Mouse (Mus musculus) embryo, embryonic 9.5 days (tissue): Measurements from ENCODE around the gene Ctnna2.

ENCODE experiments used
- DNase-seq: peaks from one replicate; pipeline ENCODE4 v3.0.0-alpha.2; 2017; ENCODE audit errors: extremely low spot score

The Ctnna2 gene

DNA sequence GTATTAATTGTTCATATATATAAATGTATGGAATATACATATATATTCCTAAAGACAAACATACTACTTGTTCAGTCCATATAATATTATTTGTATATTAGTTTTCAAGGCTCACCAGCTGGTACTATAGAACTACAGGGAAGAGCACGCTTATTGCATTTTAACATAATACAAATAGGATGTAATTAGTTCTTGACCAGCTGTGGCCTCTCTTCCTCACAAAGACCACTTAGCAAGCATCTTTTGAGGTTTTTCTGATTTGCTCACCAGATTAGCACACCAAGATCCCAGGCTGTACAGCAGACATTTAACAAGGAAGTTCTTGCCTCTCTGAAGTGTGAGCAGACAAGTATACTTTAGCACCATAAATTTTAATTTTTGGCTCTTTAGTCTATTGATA is 152.0 kb downstream of the Ctnna2 start:
- DNase-seq, result no peak

DNA sequence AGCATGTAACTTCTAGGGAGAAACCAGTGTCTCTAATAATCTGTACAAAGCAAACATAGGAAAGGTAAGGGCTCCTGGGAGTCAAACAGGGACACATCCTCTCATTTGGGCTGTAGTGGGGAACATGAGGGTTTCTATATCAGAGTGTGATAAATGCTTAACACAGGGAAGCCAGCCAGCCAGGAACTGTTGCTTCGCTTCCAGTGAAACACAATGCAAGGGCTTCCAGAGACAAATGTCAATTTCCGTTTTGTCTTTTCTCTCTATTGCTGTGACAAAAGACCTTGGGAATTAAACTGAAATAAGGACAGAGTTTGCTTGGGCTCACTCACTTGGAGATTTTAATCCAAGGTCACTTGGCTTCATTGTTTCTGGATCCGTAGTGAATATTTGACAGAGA is 162.4 kb downstream of the Ctnna2 start:
- no peak for DNase-seq

DNA sequence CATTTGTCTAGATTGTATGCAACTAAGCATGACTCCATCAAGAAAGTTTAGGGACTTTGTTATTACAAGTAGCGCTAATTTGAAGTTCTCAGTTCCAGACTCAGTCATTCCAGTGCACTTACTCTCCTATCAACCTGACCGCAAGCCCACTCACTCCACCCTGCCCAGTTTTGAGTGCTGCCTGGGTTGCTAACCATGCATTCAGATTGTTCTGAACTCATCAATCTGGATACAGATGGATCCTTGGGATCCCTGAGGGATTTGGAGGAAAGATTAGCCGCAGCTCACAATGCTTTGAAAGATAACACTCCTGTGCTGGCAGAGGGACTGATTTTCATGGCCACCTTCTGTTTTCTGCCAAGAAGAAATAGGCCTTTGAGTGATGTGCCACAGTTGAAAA is 168.5 kb downstream of the Ctnna2 start:
- peak; percentile 7 for DNase-seq

DNA sequence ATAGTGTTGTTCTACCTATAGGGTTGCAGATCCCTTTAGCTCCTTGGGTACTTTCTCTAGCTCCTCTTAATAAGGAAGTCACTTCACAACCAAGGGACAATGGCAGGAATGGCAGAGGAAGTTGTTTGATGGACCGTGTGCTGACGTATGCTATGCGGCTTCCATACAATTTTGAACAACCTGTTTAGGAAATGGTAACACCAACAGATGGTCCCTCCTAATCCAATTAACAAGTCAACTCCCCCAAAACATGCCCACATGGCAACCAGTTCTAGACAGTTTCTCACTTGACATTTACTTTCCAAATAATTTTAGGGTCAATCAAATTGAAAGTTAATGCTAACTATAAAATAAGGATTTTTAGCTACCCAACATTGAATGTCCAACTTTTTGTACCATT is 176.9 kb downstream of the Ctnna2 start:
- DNase-seq, result no peak

DNA sequence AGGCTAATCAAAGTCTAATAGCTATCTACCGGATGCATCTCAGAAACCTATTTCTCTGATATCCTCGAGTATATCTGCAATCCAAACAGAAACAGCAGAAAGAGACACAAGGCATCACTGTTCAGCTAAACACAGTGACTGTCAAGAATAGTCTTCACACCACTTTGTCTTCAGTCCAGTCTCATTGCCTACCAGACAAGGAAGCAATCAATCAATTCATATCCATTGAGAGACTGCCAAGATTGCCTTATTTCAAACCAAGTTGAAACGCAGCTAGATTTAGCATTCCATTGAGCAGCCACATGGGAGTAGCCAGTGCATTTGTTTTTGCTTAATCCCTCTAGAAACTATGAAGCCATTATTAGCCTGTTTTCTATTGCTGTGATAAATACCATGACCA is 196.2 kb downstream of the Ctnna2 start:
- DNase-seq, result no peak

DNA sequence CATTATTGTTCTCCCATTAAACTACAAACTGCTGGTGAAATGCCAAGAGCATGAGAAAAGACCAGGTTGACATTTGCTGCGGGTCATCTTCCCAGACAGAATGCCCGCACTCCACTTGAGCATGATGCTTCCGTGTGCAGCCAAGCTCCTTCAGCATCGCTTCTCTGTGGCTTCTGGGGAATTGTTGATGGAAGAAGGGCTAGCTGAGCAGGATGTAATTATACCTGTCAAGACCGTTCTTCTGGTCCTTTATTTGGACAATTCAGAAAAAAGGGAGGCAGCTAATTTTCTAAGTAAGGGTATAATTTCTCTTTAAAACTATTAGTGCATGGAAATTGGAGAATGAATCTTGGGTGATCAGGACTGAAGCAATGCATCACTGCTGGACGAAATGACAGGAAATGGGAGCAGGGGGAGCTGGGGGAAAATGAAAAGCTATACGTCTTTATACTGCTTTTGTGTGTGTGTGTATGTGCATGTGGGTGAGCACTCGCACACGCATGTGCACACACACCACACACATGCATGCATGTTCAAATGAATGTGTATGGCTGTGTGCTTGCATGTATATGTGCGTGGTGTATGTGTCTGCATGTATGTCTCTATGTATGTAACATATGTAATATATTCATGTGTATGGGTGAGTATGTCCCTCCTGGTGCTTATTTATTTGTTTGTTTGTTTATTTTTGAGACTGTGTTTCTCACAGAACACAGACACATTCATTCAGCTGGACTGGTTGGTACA is 211.0 kb downstream of the Ctnna2 start:
- no peak for DNase-seq

DNA sequence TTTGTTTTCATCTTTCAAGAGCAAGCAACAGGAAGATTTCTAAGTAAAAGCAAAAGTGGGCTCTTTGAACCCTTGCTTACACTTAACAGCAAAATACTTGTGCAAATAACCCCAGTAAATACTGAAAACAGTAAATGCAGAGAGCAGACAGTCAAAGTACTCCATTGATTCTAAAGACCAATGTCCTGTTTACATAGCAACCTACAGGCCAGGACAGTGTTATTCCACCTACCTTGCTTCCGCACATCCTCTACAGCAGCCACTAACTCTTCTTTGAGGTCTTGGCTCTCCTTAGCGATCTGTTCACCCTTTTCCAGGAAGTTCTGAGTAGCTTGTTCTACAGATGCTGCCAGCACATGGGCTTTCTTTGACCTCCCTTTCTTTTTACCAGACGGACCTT is 221.3 kb downstream of the Ctnna2 start:
- DNase-seq, result no peak

DNA sequence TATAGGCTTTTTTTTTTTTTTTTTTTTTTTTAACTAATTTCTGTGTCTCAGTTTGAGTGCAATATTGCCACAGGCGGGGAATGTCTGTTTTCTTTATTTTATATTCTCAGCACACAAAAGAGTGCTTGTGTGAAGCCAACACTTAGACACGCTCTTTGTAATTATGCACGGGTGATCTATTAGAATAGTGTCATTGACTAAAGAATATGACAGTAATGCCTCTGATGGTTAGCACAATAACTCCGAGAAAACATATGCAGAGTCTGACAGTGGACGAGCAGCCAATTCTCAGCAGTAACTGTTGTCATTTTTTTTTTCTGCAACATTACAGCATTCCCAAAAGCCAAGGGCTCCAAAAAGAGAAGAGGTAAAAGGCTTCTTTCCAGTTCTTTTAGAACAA is 234.1 kb downstream of the Ctnna2 start:
- DNase-seq, result no peak

DNA sequence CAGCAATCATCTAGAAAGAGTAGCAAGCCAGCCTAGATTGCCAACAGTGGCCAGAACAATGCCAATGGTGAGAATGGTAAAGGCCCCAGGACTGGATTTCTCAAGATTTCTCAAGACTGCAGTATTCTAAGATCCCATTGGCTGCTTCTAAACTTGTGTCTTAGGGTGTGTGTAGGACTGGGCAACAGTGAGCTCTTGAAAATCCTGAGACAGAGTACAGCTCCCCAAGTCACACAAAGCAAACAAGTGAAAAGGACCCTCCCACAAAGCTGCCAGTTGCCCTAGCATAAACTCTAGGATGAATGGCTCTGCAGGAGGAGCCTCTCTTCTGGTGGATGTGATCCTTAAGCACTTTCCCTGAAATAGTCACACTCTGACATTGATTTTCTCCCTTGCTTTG is 235.8 kb downstream of the Ctnna2 start:
- DNase-seq, result peak; percentile 4

DNA sequence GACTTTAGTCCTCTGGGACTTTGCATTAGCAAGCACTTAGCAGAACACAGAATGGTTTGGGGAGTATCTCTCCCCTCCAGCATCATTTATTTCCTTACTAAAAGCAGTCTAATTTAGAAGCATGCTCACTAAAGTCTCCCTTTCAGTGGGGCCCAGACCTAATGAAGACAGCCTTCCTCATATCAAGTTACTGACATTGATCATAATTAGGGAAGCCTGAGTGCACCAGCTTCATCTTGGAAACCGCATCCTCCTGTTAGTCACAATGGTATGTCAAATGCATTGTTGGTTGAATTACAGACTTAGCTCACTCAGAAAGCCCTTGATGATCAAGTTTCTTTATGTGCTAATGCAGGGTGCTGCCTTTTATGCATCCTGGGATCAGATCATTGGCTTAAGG is 236.5 kb downstream of the Ctnna2 start:
- DNase-seq, result peak; percentile 14

DNA sequence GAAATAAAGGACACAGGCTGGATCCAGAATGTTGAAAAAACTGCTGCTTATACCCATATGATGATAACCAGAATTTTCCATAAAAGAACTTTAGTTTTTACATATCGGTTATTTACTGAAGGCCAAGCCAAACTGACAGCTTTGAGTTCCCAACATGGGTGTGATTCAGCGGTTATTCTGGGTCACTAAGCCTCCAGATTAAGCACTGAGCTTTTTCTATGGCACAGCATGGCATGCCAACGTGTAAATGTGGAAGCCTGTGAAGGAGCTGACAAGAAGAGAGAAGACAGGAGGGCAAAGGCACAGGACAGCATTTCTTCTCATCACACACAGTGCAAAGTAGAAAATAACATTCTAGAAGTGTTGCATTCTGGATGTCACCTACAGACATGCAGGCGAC is 240.9 kb downstream of the Ctnna2 start:
- no peak for DNase-seq

DNA sequence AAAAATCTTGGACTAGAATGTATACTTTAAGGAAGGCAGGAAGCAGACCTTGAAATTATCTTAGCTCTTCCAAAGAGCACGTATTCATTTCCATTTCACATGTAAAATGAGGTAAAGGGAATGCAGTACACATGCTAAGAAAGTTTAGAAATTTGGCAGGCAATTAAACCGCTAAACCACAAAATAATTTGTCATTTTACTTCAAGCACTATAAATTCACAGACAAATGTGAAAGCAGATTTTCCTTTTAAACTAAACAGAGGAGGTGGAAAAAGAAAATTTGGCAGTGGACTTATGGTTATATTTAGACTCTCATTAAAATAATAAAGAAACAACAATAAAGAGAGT is 254.6 kb downstream of the Ctnna2 start:
- DNase-seq, result no peak

DNA sequence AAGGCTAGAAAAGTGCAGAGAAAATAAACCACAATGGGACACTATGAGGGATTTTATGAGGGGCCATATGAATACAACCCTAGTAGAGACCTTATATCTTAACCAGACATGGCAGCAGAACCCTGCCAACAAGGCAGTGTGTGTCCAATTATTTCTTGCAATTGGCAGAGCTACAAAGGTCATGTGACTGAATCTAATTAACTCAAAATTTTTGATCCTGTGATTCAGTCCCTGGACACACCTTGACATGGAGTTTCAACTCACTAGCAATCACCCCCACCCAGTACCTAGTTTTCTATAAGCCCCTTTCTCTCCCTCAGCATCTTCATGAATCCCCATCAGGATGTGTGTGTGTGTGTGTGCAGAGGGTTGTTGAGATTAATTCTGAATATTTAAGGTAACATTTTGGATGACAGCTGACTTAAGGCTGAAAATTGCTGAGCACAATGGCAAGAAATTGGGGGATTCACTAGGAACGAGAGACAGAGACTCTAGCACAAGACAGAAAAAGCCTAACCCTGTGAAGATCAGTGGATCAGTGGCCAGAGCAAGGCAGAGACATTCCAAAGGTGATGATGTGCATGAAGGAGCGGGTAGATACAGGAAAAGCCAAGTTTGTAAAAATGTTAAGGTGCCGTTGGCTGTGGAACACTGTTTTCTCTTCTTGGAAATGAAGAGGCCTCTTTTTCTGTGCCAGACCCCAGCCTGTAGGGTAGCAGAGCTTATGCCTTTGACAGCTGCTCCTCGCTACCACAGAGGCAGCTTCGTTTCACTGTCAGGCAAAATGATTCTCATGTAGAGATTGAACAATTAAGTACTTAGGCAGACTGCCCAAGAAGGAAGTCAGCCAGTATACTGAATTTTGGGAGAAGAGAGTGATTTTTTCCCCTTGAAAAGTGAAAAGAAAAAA is 255.2 kb downstream of the Ctnna2 start:
- no peak for DNase-seq

DNA sequence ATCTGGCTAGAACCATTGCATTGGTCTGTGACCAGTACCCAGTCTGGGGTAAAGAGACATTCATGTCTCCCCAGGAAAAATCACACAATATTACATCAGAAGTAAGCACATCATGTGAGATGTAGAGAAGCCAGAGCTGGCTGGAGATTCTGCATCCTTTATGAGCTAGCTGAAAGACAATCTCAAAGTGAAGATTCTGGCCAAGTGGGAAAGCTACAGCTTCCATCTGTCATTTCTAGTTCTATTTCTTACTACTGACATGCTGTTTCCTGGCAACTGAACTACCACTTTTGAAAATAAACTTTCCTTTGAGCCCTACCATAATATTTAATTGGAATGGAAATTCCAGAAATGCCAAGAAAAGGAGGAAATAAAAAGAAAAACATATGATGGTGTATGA is 285.4 kb downstream of the Ctnna2 start:
- no peak for DNase-seq

DNA sequence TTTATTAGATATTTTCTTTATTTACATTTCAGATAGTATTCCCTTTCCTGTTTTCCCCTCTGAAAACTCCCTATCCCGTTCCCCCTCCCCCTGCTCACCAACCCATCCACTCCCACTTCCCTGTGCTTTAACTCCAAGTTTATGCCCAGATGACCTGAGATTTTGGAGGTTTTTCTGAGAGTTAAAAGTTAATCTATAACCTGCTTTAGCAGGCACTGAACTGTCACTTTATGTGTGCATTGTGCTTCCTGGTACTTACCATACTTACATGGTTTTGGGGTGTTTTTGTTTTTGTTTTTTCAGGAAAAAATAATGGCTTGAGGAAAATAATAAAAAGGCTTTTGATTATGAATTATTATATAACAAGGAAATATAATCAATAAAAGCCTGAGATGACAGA is 292.3 kb downstream of the Ctnna2 start:
- no peak for DNase-seq

DNA sequence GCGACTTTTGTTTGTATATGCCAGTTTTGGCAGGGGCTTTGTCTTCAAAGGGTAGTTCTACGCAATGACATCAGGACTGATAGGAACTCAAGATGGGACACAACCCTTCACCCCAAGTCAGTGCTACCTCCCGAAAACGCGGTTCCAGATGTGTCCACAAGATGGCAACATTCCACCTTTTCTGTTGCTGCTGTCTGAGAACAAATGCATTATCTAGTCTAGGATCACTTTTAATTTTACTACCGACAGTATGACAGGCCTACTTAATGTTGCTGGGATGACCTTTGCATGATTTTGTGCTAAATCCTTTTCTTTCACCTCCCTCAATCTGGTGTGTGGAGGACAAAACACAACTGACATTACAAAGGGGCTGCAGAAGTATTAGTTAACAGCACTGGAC is 329.4 kb downstream of the Ctnna2 start:
- DNase-seq, result peak; percentile 66

DNA sequence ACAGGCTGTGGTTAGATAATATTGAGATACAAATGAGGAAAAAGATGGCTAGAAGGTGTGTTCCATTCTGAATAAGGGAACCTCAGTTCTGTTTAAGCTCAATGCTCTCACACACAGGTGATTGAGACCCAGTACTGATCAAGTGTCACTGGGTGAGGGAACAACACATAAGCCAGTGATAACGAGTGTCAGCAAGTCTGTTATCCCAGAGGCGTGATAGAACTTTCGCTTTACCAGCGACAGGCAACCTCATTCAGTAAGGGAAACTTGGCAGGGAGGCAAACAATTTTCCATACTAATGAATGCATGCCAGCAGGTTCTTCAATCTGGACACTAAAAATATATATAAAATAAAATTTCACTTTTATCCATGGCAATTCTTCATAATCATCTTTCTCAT is 334.9 kb downstream of the Ctnna2 start:
- DNase-seq, result no peak

DNA sequence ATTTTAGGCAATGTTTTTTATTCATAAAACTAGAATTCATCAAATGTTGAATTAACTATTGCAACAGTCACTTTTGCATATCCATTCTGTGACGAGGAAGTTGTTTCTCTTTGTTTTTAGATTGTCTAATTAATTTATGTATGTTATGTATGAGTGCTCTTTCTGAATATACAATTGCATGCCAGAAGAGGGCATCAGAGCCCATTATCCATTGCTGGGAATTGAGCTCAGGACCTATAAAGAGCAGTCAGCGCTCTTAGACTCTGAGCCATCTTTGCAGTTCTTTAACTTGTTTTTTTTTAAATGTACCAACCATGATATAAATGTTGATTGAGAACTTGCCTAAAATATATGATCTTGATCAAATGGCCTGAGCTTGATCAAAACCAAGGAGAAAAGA is 340.7 kb downstream of the Ctnna2 start:
- DNase-seq, result no peak

DNA sequence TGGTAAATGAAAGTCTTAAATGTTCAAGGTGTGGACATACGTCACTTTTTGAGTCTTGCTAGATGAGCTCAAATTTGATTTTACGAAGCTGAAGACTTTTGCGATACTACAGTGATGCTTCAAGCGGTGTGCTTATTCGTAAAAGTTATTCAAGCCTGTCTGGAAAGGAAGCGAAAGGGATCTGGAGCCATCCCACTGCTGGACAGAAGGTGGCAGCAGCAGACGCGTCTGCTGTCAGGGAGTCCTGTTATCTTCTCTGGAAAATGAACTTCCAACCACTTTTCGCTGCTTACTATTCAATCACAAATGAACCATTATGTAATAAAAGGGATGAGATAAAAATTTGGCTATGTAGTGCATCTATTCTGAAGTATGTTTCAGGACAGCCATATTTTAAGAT is 345.5 kb downstream of the Ctnna2 start:
- DNase-seq, result peak; percentile 37

DNA sequence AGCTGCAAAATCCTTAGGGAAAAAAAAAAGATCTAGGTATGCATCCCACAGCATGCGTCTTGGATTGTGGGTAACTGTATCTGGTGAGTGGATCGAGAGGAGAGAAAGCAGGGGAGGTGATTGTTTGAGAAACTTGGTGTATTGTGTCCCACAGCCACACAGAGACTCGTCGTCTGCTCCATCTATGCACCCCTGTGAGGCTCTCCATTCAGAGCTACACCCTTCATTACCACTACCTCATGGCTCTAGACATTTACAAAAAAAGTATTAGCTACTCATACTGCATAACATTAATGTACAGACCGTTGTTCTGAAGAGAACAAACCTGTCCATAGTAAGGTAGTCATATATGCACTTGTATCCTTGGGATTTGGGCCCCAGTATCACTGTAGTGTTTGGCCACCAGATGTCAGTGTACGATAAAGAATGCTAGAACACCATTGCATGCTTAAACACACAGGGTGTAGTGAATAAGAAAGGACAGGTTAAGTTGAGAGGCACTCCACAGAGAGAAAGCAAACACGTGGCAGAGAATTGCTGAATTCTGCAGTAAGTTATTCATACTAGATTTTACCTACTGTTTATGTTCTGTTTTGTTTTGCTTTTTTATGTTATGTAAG is 350.8 kb downstream of the Ctnna2 start:
- DNase-seq, result peak; percentile 40

DNA sequence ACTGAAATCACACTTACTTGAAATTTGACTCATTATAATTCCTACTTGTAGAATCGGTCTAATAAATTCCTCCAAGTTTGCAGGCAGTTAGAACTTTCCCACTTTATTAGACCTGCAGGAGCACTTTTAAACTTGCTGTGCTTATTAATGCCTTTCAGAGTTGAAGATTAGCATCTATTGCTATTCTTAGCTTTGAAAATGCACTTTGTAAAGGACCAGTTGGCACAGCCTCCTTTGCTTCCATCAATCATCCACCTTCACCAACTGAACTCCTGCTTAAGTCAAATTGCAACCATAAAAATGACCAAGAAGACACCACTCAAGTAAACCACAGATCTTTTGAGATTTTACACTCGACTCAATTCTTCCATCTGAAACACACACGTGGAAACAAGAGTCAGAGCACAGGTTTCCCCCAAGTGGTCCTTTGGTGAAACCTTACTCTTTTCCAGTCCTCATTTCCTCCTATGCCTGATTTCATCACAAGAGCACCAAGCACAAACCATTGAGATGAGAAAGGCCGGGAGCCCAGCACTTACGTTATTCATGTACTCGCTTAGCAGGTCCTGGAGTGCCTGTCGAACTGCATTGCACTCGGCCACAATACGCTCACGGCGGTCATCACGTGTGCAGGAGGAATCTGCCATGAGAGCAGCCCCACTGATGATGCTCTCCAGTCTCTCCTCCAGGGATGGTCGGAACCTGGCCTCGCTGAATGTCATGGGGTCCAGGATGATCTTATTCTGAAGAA is 374.7 kb downstream of the Ctnna2 start:
- no peak for DNase-seq

DNA sequence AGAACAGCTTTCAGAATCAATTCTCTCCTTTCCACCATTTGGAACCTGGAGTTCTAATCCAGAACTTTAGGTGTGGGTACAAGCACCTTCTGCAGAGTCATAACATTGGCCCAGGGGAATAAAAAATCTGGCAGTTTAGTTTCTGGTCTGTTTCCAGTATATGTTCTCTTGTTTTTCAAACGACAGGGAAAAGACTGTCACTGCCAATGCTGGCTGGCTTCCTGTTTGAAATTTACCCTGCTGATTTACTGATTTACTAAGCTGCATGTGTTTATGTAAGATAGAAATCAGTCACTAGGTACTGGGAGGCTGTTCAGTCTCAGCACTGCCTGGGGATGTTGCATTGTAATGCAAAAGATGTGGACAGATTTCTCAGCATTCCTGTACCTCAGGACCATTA is 375.6 kb downstream of the Ctnna2 start:
- DNase-seq, result no peak
